Mouse (Mus musculus) cortical plate, adult 2 months (tissue): Measurements from ENCODE around the gene Muc2.

Source experiments
- CTCF ChIP-seq: fragments of 200-500 bp; IDR thresholded peaks from 2 replicates; pipeline ENCODE4 v1.5.1; 2011; ENCODE audit warnings: mild to moderate bottlenecking, control low read depth, low read length; ENCODE audit not compliant: insufficient read depth; ENCODE audit errors: extremely low read depth
- POLR2A ChIP-seq: fragments of 200-500 bp; IDR thresholded peaks from 2 replicates; pipeline ENCODE4 v1.6.1; 2011; ENCODE audit warnings: mild to moderate bottlenecking, low read length, control low read depth; ENCODE audit not compliant: insufficient read depth; ENCODE audit errors: extremely low read depth

GRCm38 (mm10) chr7:141758291-141758690 lies 68.2 kb downstream of the Muc2 start:
- TF ChIP-seq CTCF (no peak), POLR2A (no peak)
